ENCODE assay signal across 10 mouse cellular contexts in the genomic region with DNA sequence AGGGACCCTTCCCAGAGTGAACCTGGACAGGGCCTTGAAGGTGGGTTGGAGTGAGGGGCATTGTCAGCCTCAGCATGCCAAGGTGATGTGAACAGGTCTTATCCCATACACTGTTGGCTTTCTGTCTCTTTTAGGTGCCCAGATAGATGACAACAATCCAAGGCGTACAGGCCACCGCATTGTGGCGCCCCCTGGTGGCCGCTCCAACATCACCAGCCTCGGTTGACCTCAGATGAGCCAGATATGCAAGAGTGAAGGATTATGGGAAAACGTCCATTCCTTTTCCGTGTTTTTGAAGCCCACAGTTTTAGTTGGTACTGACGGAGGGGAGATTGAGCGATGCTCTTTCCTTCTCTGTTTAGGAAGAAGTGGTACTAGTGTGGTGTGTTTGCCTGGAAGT. TPM values are rescaled to one million over a fixed set of nuclear protein-coding genes. Genes with fewer than 3 reads are reported as not detected.
DNase-seq lines count a peak whose midpoint lies in the region; ATAC-seq and TF ChIP-seq lines count a peak whose summit lies in the region.
"Had no signal": no experiment of that assay in that cellular context is flagged by ENCODE, and none has a peak within 500 bp of the region (broad histone marks: within the 10 kb centered on the region; RNA-seq: fewer than 3 reads in every experiment).

No protein-coding gene starts in this region.

- no peaks in the 10 kb centered on the region for H3K27me3 ChIP-seq in midbrain, postnatal 0 days (ENCODE audit: insufficient read depth, low read length)
- no peaks in the 10 kb centered on the region for H3K27me3 ChIP-seq in midbrain, embryonic 16.5 days (ENCODE audit: control insufficient read depth, insufficient read depth, low read depth, low read length)

- WGBS in midbrain, postnatal 0 days, result 74% methylated on average over 9 of the region's 9 CpGs
- 66% methylated on average over 9 of the region's 9 CpGs for WGBS in midbrain, embryonic 16.5 days

- H3K36me3 ChIP-seq in midbrain, postnatal 0 days (ENCODE audit: insufficient read depth, low read length), result peaks cover 47% of the 10 kb centered on the region
- H3K36me3 ChIP-seq in midbrain, embryonic 16.5 days (ENCODE audit: control insufficient read depth, insufficient read depth, low read length), result peaks cover 30% of the 10 kb centered on the region

- peak; percentile 57 for TF ChIP-seq CTCF in gastrocnemius, adult 2 months (IDR thresholded peaks at IDR 0.05)
- TF ChIP-seq CTCF in midbrain, postnatal 0 days (IDR thresholded peaks at IDR 0.05), result peak; percentile 81

- intact Hi-C loops in gastrocnemius, adult 2 months (cut with DNase I), result loop anchor here (10.0 kb wide), 1 partner anchor 424 kb away; a partner anchor contains a TSS
- intact Hi-C loops in gastrocnemius, postnatal 14 days (cut with DNase I; ENCODE audit: low total_unique reads), result loop anchor here (10.0 kb wide), 1 partner anchor 424 kb away; a partner anchor contains a TSS
- intact Hi-C loops in gastrocnemius, postnatal 36 days (cut with DNase I), result loop anchor here (5.0 kb wide), 1 partner anchor 876 kb away; no protein-coding TSS in a partner anchor

- H3K4me1 ChIP-seq in midbrain, postnatal 0 days (ENCODE audit: insufficient read depth, low read length), result no peaks in the 10 kb centered on the region
- no peaks in the 10 kb centered on the region for H3K4me1 ChIP-seq in midbrain, embryonic 16.5 days (ENCODE audit: control insufficient read depth, insufficient read depth, low read length)

- no peak for DNase-seq in gastrocnemius, adult 2 months
- no peak for DNase-seq in gastrocnemius, postnatal 14 days
- peak; percentile 32 for DNase-seq in midbrain, postnatal 0 days (ENCODE audit: low spot score)
- peak; percentile 41 to 66 for DNase-seq in cerebellum, postnatal 25 days
- peak; percentile 22 for DNase-seq in thymus, postnatal 0 days (ENCODE audit: low spot score)
- DNase-seq in yolk sac, embryonic 10.5 days (ENCODE audit: low spot score), result no peak
- no peak for DNase-seq in gastrocnemius, postnatal 36 days
- DNase-seq: kidney, adult 8-10 months had no signal

- no peak overlapping the region for H3K4me2 ChIP-seq in midbrain, postnatal 0 days (ENCODE audit: low read depth, low read length, poor library complexity, severe bottlenecking)
- H3K4me2 ChIP-seq in midbrain, embryonic 16.5 days (ENCODE audit: low read length), result no peak overlapping the region

- ATAC-seq in midbrain, postnatal 0 days (ENCODE audit: low FRiP score), result no peak
- no peak for ATAC-seq in midbrain, embryonic 16.5 days

- H3K9ac ChIP-seq in midbrain, postnatal 0 days (replicated peaks; ENCODE audit: low read length, poor library complexity, severe bottlenecking), result no peak overlapping the region
- H3K9ac ChIP-seq in midbrain, embryonic 16.5 days (ENCODE audit: low read depth, low read length), result no peak overlapping the region

- no peaks in the 10 kb centered on the region for H3K9me3 ChIP-seq in midbrain, postnatal 0 days (ENCODE audit: low read length)
- H3K9me3 ChIP-seq in midbrain, embryonic 16.5 days (replicated peaks; ENCODE audit: control insufficient read depth, low read length, poor library complexity, severe bottlenecking), result no peaks in the 10 kb centered on the region

- no peak overlapping the region for H3K27ac ChIP-seq in gastrocnemius, adult 2 months
- no peak overlapping the region for H3K27ac ChIP-seq in midbrain, postnatal 0 days (ENCODE audit: low read depth, low read length)
- no peak overlapping the region for H3K27ac ChIP-seq in midbrain, embryonic 16.5 days (ENCODE audit: low read length)

- no peak overlapping the region for H3K4me3 ChIP-seq in gastrocnemius, adult 2 months
- H3K4me3 ChIP-seq in midbrain, postnatal 0 days (ENCODE audit: low read depth, low read length), result no peak overlapping the region
- no peak overlapping the region for H3K4me3 ChIP-seq in midbrain, embryonic 16.5 days (ENCODE audit: low read depth, low read length)
- H3K4me3 ChIP-seq: erythroblast, embryonic 14.5 days had no signal

RNA-seq across cellular contexts. Expression of a gene that starts 45.7 kb away (rescaled TPM):
- total RNA-seq in gastrocnemius, adult 2 months (2021), result 10 to 100 TPM; 16.5 to 36.6 TPM
- total RNA-seq in gastrocnemius, postnatal 14 days (2021), result 10 to 100 TPM; 18.9 to 21.4 TPM
- 8.2 and 8.3 TPM in 2 replicates for total RNA-seq in midbrain, postnatal 0 days (2014; rRNA removed)
- 2.7 and 2.8 TPM in 2 replicates for polyA plus RNA-seq in midbrain, postnatal 0 days (2015; fragmentation: Nextera tagmentation; extraction: Ambion mirVana)
- polyA plus RNA-seq in midbrain, embryonic 16.5 days (2015; fragmentation: Nextera tagmentation; extraction: Ambion mirVana), result 3.5 and 3.6 TPM in 2 replicates
- 4.1 and 4.7 TPM in 2 replicates for polyA plus RNA-seq in thymus, postnatal 0 days (2015; fragmentation: Nextera tagmentation; extraction: Ambion mirVana)
- total RNA-seq in gastrocnemius, postnatal 36 days (2021), result 10 to 100 TPM; 25.4 to 26.9 TPM

RNA-seq across cellular contexts. Expression of a gene that starts 47.3 kb away (rescaled TPM):
- 10 to 100 TPM in 1 of 2 experiments, 1 to 10 TPM in 1; 6.6 to 12.6 TPM for total RNA-seq in gastrocnemius, adult 2 months (2021)
- total RNA-seq in gastrocnemius, postnatal 14 days (2021), result 1 to 10 TPM; 6.9 to 7.2 TPM
- total RNA-seq in midbrain, postnatal 0 days (2014; rRNA removed), result 3.6 and 6.7 TPM in 2 replicates
- 4.2 and 5.5 TPM in 2 replicates for polyA plus RNA-seq in midbrain, postnatal 0 days (2015; fragmentation: Nextera tagmentation; extraction: Ambion mirVana)
- polyA plus RNA-seq in midbrain, embryonic 16.5 days (2015; fragmentation: Nextera tagmentation; extraction: Ambion mirVana), result 5.0 and 5.3 TPM in 2 replicates
- 2.1 and 3.4 TPM in 2 replicates for polyA plus RNA-seq in thymus, postnatal 0 days (2015; fragmentation: Nextera tagmentation; extraction: Ambion mirVana)
- total RNA-seq in gastrocnemius, postnatal 36 days (2021), result 1 to 10 TPM; 7.9 to 8.5 TPM
- polyA plus RNA-seq: erythroblast, embryonic 14.5 days had no signal

RNA-seq across cellular contexts. Expression of a gene that starts 49.2 kb away (rescaled TPM):
- total RNA-seq in gastrocnemius, adult 2 months (2021), result under 1 TPM; 0.18 to 0.56 TPM
- 1 to 10 TPM in 1 of 2 experiments, under 1 TPM in 1; 0.58 to 1.0 TPM for total RNA-seq in gastrocnemius, postnatal 14 days (2021)
- 954 and 1,050 TPM in 2 replicates for total RNA-seq in midbrain, postnatal 0 days (2014; rRNA removed)
- 851 and 872 TPM in 2 replicates for polyA plus RNA-seq in midbrain, postnatal 0 days (2015; fragmentation: Nextera tagmentation; extraction: Ambion mirVana)
- 977 and 1,010 TPM in 2 replicates for polyA plus RNA-seq in midbrain, embryonic 16.5 days (2015; fragmentation: Nextera tagmentation; extraction: Ambion mirVana)
- polyA plus RNA-seq in thymus, postnatal 0 days (2015; fragmentation: Nextera tagmentation; extraction: Ambion mirVana), result 5.3 and 6.3 TPM in 2 replicates
- total RNA-seq in gastrocnemius, postnatal 36 days (2021), result under 1 TPM in 1 of 2 experiments, not detected in 1; 0.38 TPM
- polyA plus RNA-seq: erythroblast, embryonic 14.5 days had no signal

Comparison
In these comparisons a context has a peak if more than half of its experiments do, and no peak if none do; other contexts are left out.
1. DNase-seq: peak in midbrain, postnatal 0 days (single experiment), cerebellum, postnatal 25 days (2 of 2) and thymus, postnatal 0 days (single experiment); none in gastrocnemius, adult 2 months (single experiment), gastrocnemius, postnatal 14 days (single experiment), yolk sac, embryonic 10.5 days (single experiment) and gastrocnemius, postnatal 36 days (0 of 2).
2. RNA of a gene that starts 49.2 kb away (total RNA-seq): 954 to 1,050 TPM in midbrain, postnatal 0 days; 0.58 to 1.0 TPM in gastrocnemius, postnatal 14 days, 0.18 to 0.56 TPM in gastrocnemius, adult 2 months and 0.38 TPM in gastrocnemius, postnatal 36 days; every median in the first group is over 100 times any median in the second.